Mouse (Mus musculus): ENCODE measurements at regions not wholly inside any gene's neighbourhood (a gene's known extent, or its start where the extent isn't known, plus 50 kb on each side); places are given as distances from the start of the nearest gene placed in this dataset.

DNA sequence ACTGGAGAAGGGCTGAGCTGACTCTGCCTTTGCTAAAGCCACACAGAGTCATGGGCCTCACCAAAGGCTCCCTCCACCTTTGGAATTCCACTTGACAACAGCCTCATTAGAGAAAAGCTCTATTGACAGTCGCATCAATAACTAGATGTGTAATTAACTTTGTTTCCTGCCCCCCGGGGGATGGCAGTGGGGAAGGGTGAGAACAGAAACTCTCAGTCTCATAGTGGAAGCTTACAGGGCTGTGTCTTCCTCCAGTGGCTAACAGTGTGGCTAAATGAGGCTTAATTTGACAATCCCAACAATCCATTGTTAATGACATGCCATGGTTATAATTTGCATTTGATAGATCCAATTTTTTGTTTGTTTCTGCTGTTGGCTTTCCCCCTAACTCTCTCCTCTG lies 164.5 kb upstream of the Tox3 start:
- TF ChIP-seq POLR2AphosphoS2 (IDR thresholded peaks at IDR 0.05; ENCODE audit: insufficient read length, low read depth) (no peak), POLR2A (IDR thresholded peaks at IDR 0.05; ENCODE audit: insufficient read length, low read depth) (no peak), MYOD1 (IDR thresholded peaks at IDR 0.05; ENCODE audit: control insufficient read depth in 1 of 3, insufficient read length in 2 of 3, low read depth in 2 of 3) (no peak), REST (IDR thresholded peaks at IDR 0.05; ENCODE audit: insufficient read depth, insufficient read length) (no peak), USF1 (IDR thresholded peaks at IDR 0.05; ENCODE audit: low read depth) (no peak), TCF3 (IDR thresholded peaks at IDR 0.05; ENCODE audit: insufficient read length, low read depth) (no peak), MAX (IDR thresholded peaks at IDR 0.05; ENCODE audit: low read depth) (no peak), MYOG (IDR thresholded peaks at IDR 0.05; ENCODE audit: control insufficient read depth in 1 of 3, insufficient read depth in 1 of 3, insufficient read length in 2 of 3, low read depth in 2 of 3) (no peak), E2F4 (IDR thresholded peaks at IDR 0.05; ENCODE audit: insufficient read depth) (no peak), CEBPB (IDR thresholded peaks at IDR 0.05; ENCODE audit: insufficient read depth, poor library complexity, severe bottlenecking) (no peak), TCF12 (IDR thresholded peaks at IDR 0.05; ENCODE audit: insufficient read depth, poor library complexity, severe bottlenecking) (no peak), SRF (IDR thresholded peaks at IDR 0.05; ENCODE audit: control insufficient read depth, insufficient read length, low read depth) (no peak)

Data from myocyte (in vitro differentiated cells).